Mouse (Mus musculus): ENCODE measurements around the gene Mbd3l2. TPM values are rescaled to one million over a fixed set of nuclear protein-coding genes. Genes with fewer than 3 reads are reported as not detected.
A peak's percentile ranks its signal among the peaks of the same experiment; 100 is the strongest.
"Not testable (repeated sequence)": the region's sequence is repeated elsewhere in the genome, so short reads cannot be mapped to it uniquely, and the experiment has no call there.

The Mbd3l2 gene
- polyA plus RNA-seq (2016; fragmentation: Nextera tagmentation; extraction: Ambion mirVana) = not detected in 2 replicates

GRCm38 (mm10) chr9:18430354-18430753 lies at the start of gene Mbd3l2:
Gene Mbd3l2 (plus strand): TSS chr9:18430654.
- Histone ChIP-seq H3K27me3 (ENCODE audit: poor library complexity, severe bottlenecking) (no peaks in the 10 kb centered on the region), H3K36me3 (replicated peaks) (no peaks in the 10 kb centered on the region)

GRCm38 (mm10) chr9:18385782-18386181 lies 44.7 kb upstream of the Mbd3l2 start:
- peaks cover 4% of the 10 kb centered on the region; the same call in 1 of the 2 replicates for H3K4me1 ChIP-seq
- no peak overlapping the region for H3K4me3 ChIP-seq
- DNase-seq (ENCODE audit: extremely low spot score, low spot score) = peak; percentile 15
- H3K27me3 ChIP-seq (ENCODE audit: poor library complexity, severe bottlenecking) = no peaks in the 10 kb centered on the region
- no peaks in the 10 kb centered on the region for H3K9me3 ChIP-seq
- no peaks in the 10 kb centered on the region for H3K36me3 ChIP-seq (replicated peaks)
- WGBS = 22% methylated on average over 6 of the region's 6 CpGs
- peak overlapping the region; percentile 48; the same call in 1 of the 2 replicates for H3K27ac ChIP-seq

More at GRCm38 (mm10) chr9:18430354-18430753, at the start of gene Mbd3l2:
- no peaks in the 10 kb centered on the region for H3K4me1 ChIP-seq
- DNase-seq (ENCODE audit: extremely low spot score, low spot score) = no peak
- no peak within 1 kb of the TSS for H3K27ac ChIP-seq
- no peak within 1 kb of the TSS for H3K4me3 ChIP-seq
- peaks cover 4% of the 10 kb centered on the region; the same call in 1 of the 2 replicates for H3K9me3 ChIP-seq

- Histone ChIP-seq H3K4me3 (no peak overlapping the region), H3K27ac (no peak overlapping the region), H3K27me3 (ENCODE audit: poor library complexity, severe bottlenecking) (no peaks in the 10 kb centered on the region), H3K36me3 (replicated peaks) (no peaks in the 10 kb centered on the region), H3K4me1 (no peaks in the 10 kb centered on the region), H3K9me3 (no peaks in the 10 kb centered on the region)
- no peak for DNase-seq (ENCODE audit: extremely low spot score, low spot score)
- WGBS = 88% methylated on average over 1 of the region's 1 CpGs
These were observed 30.8 kb upstream of the Mbd3l2 start for GRCm38 (mm10) chr9:18399629-18400028.

- not testable (repeated sequence) for H3K9me3 ChIP-seq; H3K4me3 ChIP-seq; H3K36me3 ChIP-seq (replicated peaks); H3K27ac ChIP-seq; DNase-seq (ENCODE audit: extremely low spot score, low spot score); H3K27me3 ChIP-seq (ENCODE audit: poor library complexity, severe bottlenecking); H3K4me1 ChIP-seq
- 79% methylated on average over 2 of the region's 2 CpGs for WGBS
These were observed 27.6 kb upstream of the Mbd3l2 start, which contains the start of gene Naalad2 for GRCm38 (mm10) chr9:18402895-18403294. Gene Naalad2 (minus strand): TSS chr9:18402995.

- DNase-seq (ENCODE audit: extremely low spot score, low spot score) = no peak
- H3K27me3 ChIP-seq (ENCODE audit: poor library complexity, severe bottlenecking) = no peaks in the 10 kb centered on the region
- H3K4me1 ChIP-seq = no peaks in the 10 kb centered on the region
- no peak within 1 kb of the TSS for H3K27ac ChIP-seq
- 89% methylated on average over 1 of the region's 1 CpGs for WGBS
- H3K9me3 ChIP-seq = no peaks in the 10 kb centered on the region
- no peaks in the 10 kb centered on the region for H3K36me3 ChIP-seq (replicated peaks)
- no peak within 1 kb of the TSS for H3K4me3 ChIP-seq
These were observed 26.3 kb upstream of the Mbd3l2 start, which contains the start of gene Ubtfl1 for GRCm38 (mm10) chr9:18404118-18404517. Gene Ubtfl1 (plus strand): TSS chr9:18404418.

GRCm38 (mm10) chr9:18412371-18412770 lies 18.1 kb upstream of the Mbd3l2 start:
- H3K27ac ChIP-seq; H3K27me3 ChIP-seq (ENCODE audit: poor library complexity, severe bottlenecking); H3K36me3 ChIP-seq (replicated peaks); H3K4me1 ChIP-seq; H3K9me3 ChIP-seq; DNase-seq (ENCODE audit: extremely low spot score, low spot score); H3K4me3 ChIP-seq: not testable (repeated sequence)
- WGBS = 82% methylated on average over 4 of the region's 4 CpGs

GRCm38 (mm10) chr9:18431687-18432086 lies 1.2 kb downstream of the Mbd3l2 start:
- no peak overlapping the region for H3K4me3 ChIP-seq

GRCm38 (mm10) chr9:18456520-18456919 lies 26.1 kb downstream of the Mbd3l2 start:
- no peak overlapping the region for H3K27ac ChIP-seq
- H3K27me3 ChIP-seq (ENCODE audit: poor library complexity, severe bottlenecking) = no peaks in the 10 kb centered on the region
- DNase-seq (ENCODE audit: extremely low spot score, low spot score) = no peak
- 92% methylated on average over 4 of the region's 4 CpGs for WGBS
- peaks cover 49% of the 10 kb centered on the region for H3K36me3 ChIP-seq (replicated peaks)
- no peaks in the 10 kb centered on the region for H3K4me1 ChIP-seq
- H3K9me3 ChIP-seq = peaks cover 11% of the 10 kb centered on the region; the same call in 1 of the 2 replicates
- H3K4me3 ChIP-seq = no peak overlapping the region

More at GRCm38 (mm10) chr9:18431687-18432086, 1.2 kb downstream of the Mbd3l2 start:
- no peaks in the 10 kb centered on the region for H3K36me3 ChIP-seq (replicated peaks)
- no peaks in the 10 kb centered on the region for H3K27me3 ChIP-seq (ENCODE audit: poor library complexity, severe bottlenecking)
- H3K27ac ChIP-seq = no peak overlapping the region
- DNase-seq (ENCODE audit: extremely low spot score, low spot score) = no peak
- H3K4me1 ChIP-seq = no peaks in the 10 kb centered on the region
- H3K9me3 ChIP-seq = peaks cover 4% of the 10 kb centered on the region; the same call in 1 of the 2 replicates
- 91% methylated on average over 10 of the region's 10 CpGs for WGBS

GRCm38 (mm10) chr9:18467350-18467749 lies 36.9 kb downstream of the Mbd3l2 start:
- Histone ChIP-seq H3K27ac (no peak overlapping the region), H3K4me1 (peaks cover 7% of the 10 kb centered on the region; the same call in 1 of the 2 replicates), H3K36me3 (replicated peaks) (peaks cover 35% of the 10 kb centered on the region), H3K27me3 (ENCODE audit: poor library complexity, severe bottlenecking) (no peaks in the 10 kb centered on the region), H3K9me3 (peaks cover 18% of the 10 kb centered on the region; the same call in 1 of the 2 replicates), H3K4me3 (no peak overlapping the region)
- no peak for DNase-seq (ENCODE audit: extremely low spot score, low spot score)
- 53% methylated on average over 3 of the region's 3 CpGs for WGBS

- Histone ChIP-seq H3K4me1 (peaks cover 12% of the 10 kb centered on the region), H3K4me3 (no peak overlapping the region), H3K27me3 (ENCODE audit: poor library complexity, severe bottlenecking) (no peaks in the 10 kb centered on the region), H3K9me3 (peaks cover 15% of the 10 kb centered on the region; the same call in 1 of the 2 replicates), H3K27ac (no peak overlapping the region), H3K36me3 (replicated peaks) (peaks cover 31% of the 10 kb centered on the region)
- 91% methylated on average over 3 of the region's 3 CpGs for WGBS
- DNase-seq (ENCODE audit: extremely low spot score, low spot score) = no peak
These were observed 37.6 kb downstream of the Mbd3l2 start for GRCm38 (mm10) chr9:18468005-18468404.

GRCm38 (mm10) chr9:18473324-18474128 lies 43.1 kb downstream of the Mbd3l2 start:
- DNase-seq (ENCODE audit: extremely low spot score, low spot score) = peak; percentile 87
- H3K4me3 ChIP-seq = peak overlapping the region; percentile 57
- peak overlapping the region; percentile 86 for H3K27ac ChIP-seq
- WGBS = 6% methylated on average over 39 of the region's 39 CpGs
- H3K27me3 ChIP-seq (ENCODE audit: poor library complexity, severe bottlenecking) = no peaks in the 10 kb centered on the region
- H3K4me1 ChIP-seq = peaks cover 12% of the 10 kb centered on the region
- H3K36me3 ChIP-seq (replicated peaks) = no peaks in the 10 kb centered on the region; the same call in 1 of the 2 replicates
- H3K9me3 ChIP-seq = no peaks in the 10 kb centered on the region

GRCm38 (mm10) chr9:18478168-18478567 lies 47.7 kb downstream of the Mbd3l2 start, which contains the start of the genes Zfp558 and Mbd3l1:
Gene Zfp558 (minus strand): TSS chr9:18478268.
Gene Mbd3l1 (plus strand): TSS chr9:18478359.
- no peak within 1 kb of the TSS for H3K27ac ChIP-seq
- H3K9me3 ChIP-seq = no peaks in the 10 kb centered on the region
- 78% methylated on average over 3 of the region's 3 CpGs for WGBS
- H3K4me3 ChIP-seq = no peak within 1 kb of the TSS
- DNase-seq (ENCODE audit: extremely low spot score, low spot score) = no peak
- H3K4me1 ChIP-seq = 0 out of 2 replicates have a peak, but pooled peaks cover 6% of the 10 kb centered on the region
- H3K27me3 ChIP-seq (ENCODE audit: poor library complexity, severe bottlenecking) = no peaks in the 10 kb centered on the region
- H3K36me3 ChIP-seq (replicated peaks) = no peaks in the 10 kb centered on the region

Measured in forebrain, embryonic 10.5 days (tissue).